Mouse (Mus musculus): ENCODE results near the gene Gsta2. TPM values are rescaled to one million over a fixed set of nuclear protein-coding genes. Genes with fewer than 3 reads are reported as not detected.

The Gsta2 gene
- polyA plus RNA-seq (2012; fragmentation: generic; extraction: Trizol) = under 1 TPM in 1 of 2 experiments, not detected in 1; 0.37 TPM

DNA sequence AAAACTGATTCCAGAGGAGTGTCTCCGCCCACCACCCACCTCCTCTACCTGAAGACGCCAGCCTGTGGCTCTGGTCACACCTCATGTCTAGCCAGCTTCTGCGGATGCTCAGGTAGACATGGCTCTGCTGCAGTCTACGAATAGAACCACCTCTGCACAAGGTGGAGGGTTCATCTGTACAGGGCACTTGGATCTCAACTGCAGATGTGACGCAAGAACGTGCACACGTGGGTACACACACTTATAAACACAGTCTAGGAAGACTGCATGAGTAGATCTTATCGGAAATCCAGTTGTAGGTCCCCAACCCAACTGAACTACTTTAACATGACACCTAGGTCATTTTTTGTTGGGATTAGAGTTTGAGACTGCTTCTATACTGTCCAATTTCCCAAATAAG, at the start of gene Gsta2:
TSS of gene Gsta2 (minus strand) at position 178 of the 400 bp plus-strand sequence.

DNA sequence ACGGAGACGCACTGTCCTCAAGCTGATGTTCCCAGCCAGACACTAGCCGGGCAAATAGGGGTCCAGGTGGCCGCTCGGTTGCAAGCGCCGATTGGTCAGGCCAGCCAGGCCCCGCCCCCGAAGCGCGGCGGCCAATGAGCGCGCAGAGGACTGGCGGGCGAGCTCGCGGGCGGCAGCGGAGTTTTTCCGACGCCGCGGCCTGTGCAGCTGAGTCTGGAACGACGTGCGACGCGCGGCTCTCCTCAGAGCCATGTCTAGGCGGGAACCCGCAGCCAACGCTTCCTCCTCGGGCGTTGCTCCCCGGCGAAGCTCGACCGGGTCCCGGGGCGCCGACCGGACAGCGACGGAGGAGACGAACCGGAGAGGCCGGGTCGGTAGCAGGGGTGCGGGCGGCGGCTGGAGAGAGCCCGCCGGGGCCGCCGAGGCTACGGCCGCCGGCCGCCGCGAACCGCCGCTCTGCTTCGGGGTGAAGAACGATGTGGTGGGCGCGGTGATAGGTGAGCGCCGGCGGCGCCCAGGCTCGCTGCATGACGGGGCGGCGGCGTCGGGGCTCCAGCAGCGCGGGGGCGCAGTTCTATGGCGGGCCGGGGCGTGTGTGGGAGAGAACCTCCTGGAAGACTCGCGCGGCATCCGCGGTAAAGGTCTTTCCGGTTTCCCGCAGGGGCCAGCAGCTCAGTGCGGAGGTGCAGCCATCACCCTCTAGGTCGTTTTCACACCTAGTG, 40.2 kb upstream of the Gsta2 start, which contains the start of gene Ddx43:
TSS of gene Ddx43 (plus strand) at position 148 of the 722 bp plus-strand sequence.

DNA sequence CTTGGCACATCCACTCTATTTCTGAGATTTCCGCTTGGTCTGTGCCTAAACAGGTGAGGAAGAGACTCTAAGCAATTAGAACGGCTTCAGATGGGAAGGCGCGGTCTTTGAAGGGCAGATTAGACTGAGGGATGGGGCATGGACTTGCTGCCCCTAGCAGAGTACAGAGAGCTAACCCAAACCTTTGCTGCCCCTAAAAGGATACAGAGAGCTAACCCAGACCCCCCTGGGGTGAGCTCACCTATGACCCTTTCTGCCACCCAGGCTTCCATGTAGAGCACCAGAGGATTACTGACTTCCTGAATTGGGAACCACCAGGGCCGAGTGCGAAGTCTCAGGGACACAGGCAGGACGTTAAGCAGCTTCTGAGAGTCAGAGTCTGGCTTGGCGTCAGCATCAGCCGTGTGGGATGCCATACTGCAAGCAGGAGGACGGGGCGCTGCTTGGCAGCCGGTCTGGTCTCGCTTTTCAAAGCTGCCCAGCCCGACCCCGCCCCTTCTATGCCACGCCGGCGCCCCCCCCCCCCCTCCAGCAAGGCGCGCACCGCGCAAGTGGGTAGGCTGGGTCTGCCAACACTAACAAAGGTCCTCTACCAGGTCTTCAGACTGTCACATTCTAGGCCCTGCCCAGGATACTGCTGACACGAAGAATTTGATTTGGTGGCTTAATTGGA, 22.7 kb upstream of the Gsta2 start, which contains the start of gene Ooep:
TSS of gene Ooep (minus strand) at position 613 of the 673 bp plus-strand sequence.

DNA sequence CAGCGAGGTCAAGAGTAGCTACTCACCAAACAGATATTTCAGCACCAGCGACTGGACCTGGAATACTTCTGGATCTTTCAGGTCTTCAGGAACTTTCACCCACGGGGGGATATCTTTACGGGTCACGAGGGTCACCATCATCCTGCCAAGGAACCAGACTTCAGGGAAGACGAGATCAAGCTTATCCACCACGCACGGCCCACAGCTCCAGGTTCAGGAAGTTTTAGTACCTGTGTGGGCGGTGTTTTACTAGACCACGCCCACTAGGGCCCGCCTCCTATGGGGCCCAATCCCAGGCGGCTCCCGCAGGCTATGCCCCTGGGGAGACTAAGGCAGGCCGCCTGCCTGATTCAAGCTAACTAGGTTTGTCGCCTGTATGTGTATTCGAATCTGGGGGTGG, 12.4 kb upstream of the Gsta2 start, which contains the start of gene Dppa5a:
TSS of gene Dppa5a (minus strand) at position 219 of the 400 bp plus-strand sequence.

DNA sequence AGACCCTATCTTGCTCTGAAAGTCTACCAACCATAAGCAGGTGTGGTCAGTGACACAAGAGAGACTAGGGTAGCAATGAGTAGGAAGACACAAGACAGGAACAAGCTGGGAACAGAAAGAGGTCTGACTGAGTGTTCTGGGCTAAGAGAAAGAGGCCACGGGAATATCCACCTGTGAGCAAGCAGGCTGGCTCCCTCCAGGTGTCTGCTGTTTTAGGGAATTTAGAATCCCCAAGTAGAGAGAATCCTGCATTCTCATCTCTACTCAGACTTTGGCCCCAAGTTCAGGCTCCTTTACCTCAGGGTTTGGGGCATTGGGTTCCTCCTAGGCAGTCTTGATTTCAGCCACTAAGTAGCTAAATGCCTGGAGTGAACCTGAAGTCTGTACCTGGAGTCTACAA, 28.3 kb downstream of the Gsta2 start, which contains the start of gene Omt2b:
TSS of gene Omt2b (plus strand) at position 301 of the 400 bp plus-strand sequence.

DNA sequence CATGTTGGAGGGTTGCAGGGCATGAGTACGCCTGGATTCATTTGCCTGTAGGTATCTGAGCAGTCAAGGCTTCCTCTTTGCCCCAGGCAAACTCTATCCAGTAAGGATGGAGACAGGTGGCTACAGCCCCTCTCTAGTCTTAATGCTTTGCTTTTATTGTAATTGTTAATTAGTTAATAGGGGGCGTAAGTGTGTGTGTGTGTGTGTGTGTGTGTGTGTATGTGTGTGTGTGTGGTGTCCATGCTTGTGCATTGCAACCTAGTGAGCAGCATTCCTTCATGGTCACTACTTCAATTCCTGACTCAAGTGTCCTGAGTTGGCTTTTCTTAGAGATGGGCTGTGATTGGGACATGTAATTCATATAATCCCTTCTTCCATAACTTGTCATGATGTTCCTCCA, 40.9 kb downstream of the Gsta2 start, which contains the start of gene Omt2a:
TSS of gene Omt2a (minus strand) at position 101 of the 400 bp plus-strand sequence.

DNA sequence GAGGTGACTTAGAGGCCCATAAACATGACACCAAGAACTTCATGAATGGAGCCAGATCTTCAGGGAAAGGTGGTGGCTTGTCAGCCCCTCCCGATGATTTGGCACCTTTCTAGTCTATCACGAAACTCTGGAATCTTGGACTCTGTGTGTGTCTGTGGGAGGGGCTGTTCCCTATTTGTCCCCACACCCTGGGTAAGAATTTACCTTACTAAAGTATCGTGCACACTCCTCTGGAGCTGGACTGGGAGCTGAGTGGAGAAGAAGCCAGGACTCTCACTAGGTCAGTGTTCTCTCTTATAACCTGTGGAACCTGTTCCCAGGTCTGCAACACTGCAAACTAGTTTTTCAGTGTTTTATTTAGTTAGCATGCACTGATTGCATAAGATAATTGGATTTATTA, 65.9 kb downstream of the Gsta2 start, which contains the start of gene Gm10639:
TSS of gene Gm10639 (plus strand) at position 201 of the 400 bp plus-strand sequence.

Other genes starting within 250 kb of the Gsta2 start
- 10 to 100 TPM in 1 of 2 experiments, 1 to 10 TPM in 1; 7.7 to 25.1 TPM for gene Fbxo9, start 246.7 kb downstream of the Gsta2 start, polyA plus RNA-seq (2012; fragmentation: generic; extraction: Trizol)
- 10 to 100 TPM in 1 of 2 experiments, 1 to 10 TPM in 1; 2.9 to 11.2 TPM for gene Ick, start 246.6 kb downstream of the Gsta2 start, polyA plus RNA-seq (2012; fragmentation: generic; extraction: Trizol)
- gene Gsta4, start 173.0 kb downstream of the Gsta2 start, polyA plus RNA-seq (2012; fragmentation: generic; extraction: Trizol) = 100 to 1,000 TPM in 1 of 2 experiments, 10 to 100 TPM in 1; 22.1 to 238 TPM
- 1 to 10 TPM in 1 of 2 experiments, under 1 TPM in 1; 0.23 to 1.3 TPM for gene Gsta1, start 125.1 kb downstream of the Gsta2 start, polyA plus RNA-seq (2012; fragmentation: generic; extraction: Trizol)
- gene Gm3776, start 98.7 kb downstream of the Gsta2 start, polyA plus RNA-seq (2012; fragmentation: generic; extraction: Trizol) = under 1 TPM in 1 of 2 experiments, not detected in 1; 0.04 TPM
- under 1 TPM in 1 of 2 experiments, not detected in 1; 0.21 TPM for gene Gm10639, start 65.9 kb downstream of the Gsta2 start, polyA plus RNA-seq (2012; fragmentation: generic; extraction: Trizol)
- gene Omt2a, start 41.0 kb downstream of the Gsta2 start, polyA plus RNA-seq (2012; fragmentation: generic; extraction: Trizol) = under 1 TPM in 1 of 2 experiments, not detected in 1; 0.22 TPM
- gene Omt2b, start 28.2 kb downstream of the Gsta2 start, polyA plus RNA-seq (2012; fragmentation: generic; extraction: Trizol) = under 1 TPM in 1 of 2 experiments, not detected in 1; 0.09 TPM
- gene Dppa5a, start 12.4 kb upstream of the Gsta2 start, polyA plus RNA-seq (2012; fragmentation: generic; extraction: Trizol) = under 1 TPM in 1 of 2 experiments, not detected in 1; 0.05 TPM
- gene Ooep, start 22.9 kb upstream of the Gsta2 start, polyA plus RNA-seq (2012; fragmentation: generic; extraction: Trizol) = under 1 TPM; 0.01 to 0.06 TPM
- not detected for gene Ddx43, start 40.0 kb upstream of the Gsta2 start, polyA plus RNA-seq (2012; fragmentation: generic; extraction: Trizol)
- gene Cgas, start 87.4 kb upstream of the Gsta2 start, polyA plus RNA-seq (2012; fragmentation: generic; extraction: Trizol) = 1 to 10 TPM in 1 of 2 experiments, under 1 TPM in 1; 0.70 to 1.8 TPM
- gene Mto1, start 92.4 kb upstream of the Gsta2 start, polyA plus RNA-seq (2012; fragmentation: generic; extraction: Trizol) = 1 to 10 TPM; 4.5 to 7.6 TPM
- gene Gm17324, start 93.0 kb upstream of the Gsta2 start, polyA plus RNA-seq (2012; fragmentation: generic; extraction: Trizol) = under 1 TPM; 0.06 to 0.20 TPM
- gene Eef1a1, start 133.4 kb upstream of the Gsta2 start, polyA plus RNA-seq (2012; fragmentation: generic; extraction: Trizol) = 1,000 to 10,000 TPM; 3,547 to 7,697 TPM
- gene Slc17a5, start 232.3 kb upstream of the Gsta2 start, polyA plus RNA-seq (2012; fragmentation: generic; extraction: Trizol) = 1 to 10 TPM in 1 of 2 experiments, under 1 TPM in 1; 0.62 to 5.5 TPM

Data from C3H10T1/2 (cell line).